Mouse (Mus musculus): ENCODE results near the gene Kif13a.

DNA sequence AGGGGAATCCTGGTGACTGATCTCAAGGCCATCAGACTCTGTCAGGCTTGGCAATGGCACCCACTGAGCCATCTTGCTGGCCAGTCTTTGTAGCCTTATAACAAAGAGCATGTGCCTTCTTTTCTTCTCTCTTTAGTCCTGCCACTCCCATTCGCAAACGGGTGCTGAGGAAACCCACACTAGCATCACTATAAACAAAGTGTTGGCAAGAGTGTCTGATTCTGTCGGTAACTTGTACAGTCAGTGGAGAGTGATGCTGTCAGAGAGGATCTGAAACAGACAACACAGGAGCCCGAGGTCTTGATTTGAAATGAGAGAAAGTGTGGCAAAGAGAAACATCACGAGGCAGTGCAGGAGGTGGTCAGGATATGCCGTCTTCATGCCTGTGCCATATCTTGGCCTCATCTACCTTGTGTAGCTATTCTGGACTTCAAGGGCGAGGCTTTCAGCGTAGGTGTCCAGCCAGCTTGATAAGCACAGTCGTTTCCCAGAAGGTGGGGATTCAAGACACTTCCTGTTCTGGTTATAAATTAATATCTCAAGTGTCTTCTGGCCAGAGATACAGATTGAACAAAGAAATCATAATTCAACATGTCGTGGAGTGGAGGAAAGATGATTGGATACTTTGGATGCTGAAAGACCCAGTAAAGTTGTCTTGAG is 40.7 kb upstream of the Kif13a start:
- TF ChIP-seq POLR2A (IDR thresholded peaks at IDR 0.05; ENCODE audit: low read depth, low read length) (no peak), CTCF (IDR thresholded peaks at IDR 0.05; ENCODE audit: extremely low read depth, insufficient read length, insufficient replicate concordance, low read depth, low read length) (no peak)
